Mouse (Mus musculus): Measurements from ENCODE around the gene Magee1.

DNA sequence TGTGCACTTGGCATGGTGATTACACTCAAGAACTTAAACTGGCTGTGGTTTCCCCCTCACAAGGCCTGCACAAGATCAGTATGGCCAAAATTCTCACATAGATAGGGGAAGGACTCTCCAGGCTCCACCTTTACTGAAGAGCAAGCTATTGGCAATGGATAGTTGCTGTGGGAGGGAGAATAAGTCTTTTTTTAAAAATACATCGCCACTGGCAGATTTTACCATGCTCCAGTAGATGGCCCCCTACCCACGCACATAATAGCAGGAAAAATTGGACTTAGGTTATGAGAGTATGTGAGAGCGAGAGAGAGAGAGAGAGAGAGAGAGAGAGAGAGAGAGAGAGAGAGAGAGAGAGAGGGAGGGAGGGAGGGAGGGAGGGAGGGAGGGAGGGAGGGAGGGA lies 4.7 kb downstream of the Magee1 start:
- TF ChIP-seq CTCF (IDR thresholded peaks at IDR 0.05; ENCODE audit: borderline replicate concordance, insufficient read depth, low read length) (no peak), POLR2A (IDR thresholded peaks at IDR 0.05; ENCODE audit: low read depth, low read length) (no peak)

All from embryonic fibroblast, embryonic 13.5 days (primary cell).